Mouse (Mus musculus) liver, embryonic 14.5 days (tissue): ENCODE results near the gene Gtsf2. TPM values are rescaled to one million over a fixed set of nuclear protein-coding genes. Genes with fewer than 3 reads are reported as not detected.
A peak's percentile ranks its signal among the peaks of the same experiment; 100 is the strongest.
"Not testable (repeated sequence)": the region's sequence is repeated elsewhere in the genome, so short reads cannot be mapped to it uniquely, and the experiment has no call there.

Source experiments
- ATAC-seq: fragments of 200-750 bp; cut with Nextera tagmentation; 2 replicates; pipeline ENCODE4 v1.8.0; 2017; ENCODE audit warnings: moderate number of reproducible peaks, mild to moderate bottlenecking, moderate library complexity; ENCODE audit not compliant: insufficient read depth
- DNase-seq, 3 experiments: peaks; one replicate each; pipeline ENCODE4 v3.0.0-alpha.2; 2012 to 2013; ENCODE audit warnings: low read depth in 3 of 3, low spot score in 3 of 3
- H3K27ac ChIP-seq: fragments of 300-500 bp; sonication (generic); 2 replicates; pipeline ENCODE4 v1.5.1; 2014; ENCODE audit warnings: moderate library complexity, mild to moderate bottlenecking, control low read depth, inconsistent platforms
- H3K27me3 ChIP-seq: fragments of 300-500 bp; sonication (generic); 2 replicates; pipeline ENCODE4 v1.6.1; 2014; ENCODE audit warnings: mild to moderate bottlenecking, low read length, moderate library complexity; ENCODE audit not compliant: control insufficient read depth, insufficient read depth
- H3K36me3 ChIP-seq: fragments of 300-500 bp; sonication (generic); replicated peaks from 2 replicates; pipeline ENCODE4 v1.6.1; 2014; ENCODE audit warnings: low read depth; ENCODE audit not compliant: control insufficient read depth, insufficient read depth
- H3K4me1 ChIP-seq, 2 experiments: fragments of 200-500 bp in 1 of 2; fragments of 300-500 bp in 1 of 2; sonication (generic) in 1 of 2; replicated peaks; 2 replicates each; pipeline ENCODE4 v1.6.1; 2012 to 2014; ENCODE audit warnings: antibody characterized with exemption in 1 of 2, inconsistent platforms in 1 of 2, low read length in 1 of 2; ENCODE audit not compliant: control insufficient read depth in 2 of 2, insufficient read depth in 2 of 2
- H3K4me2 ChIP-seq: fragments of 300-500 bp; sonication (generic); 2 replicates; pipeline ENCODE4 v1.6.1; 2014; ENCODE audit warnings: low read depth, mild to moderate bottlenecking, control low read depth, moderate library complexity
- H3K4me3 ChIP-seq, 2 experiments: fragments of 200-500 bp in 1 of 2; fragments of 300-500 bp in 1 of 2; sonication (generic) in 1 of 2; 2 replicates each; pipeline ENCODE4 v1.5.1; 2012 to 2014; ENCODE audit warnings: low read depth in 2 of 2, low read length in 2 of 2, mild to moderate bottlenecking in 2 of 2, control low read depth in 1 of 2, inconsistent platforms in 1 of 2, moderate library complexity in 1 of 2; ENCODE audit not compliant: insufficient read depth in 1 of 2
- H3K9ac ChIP-seq: fragments of 300-500 bp; sonication (generic); replicated peaks from 2 replicates; pipeline ENCODE4 v1.6.1; 2014; ENCODE audit warnings: mild to moderate bottlenecking, control low read depth, moderate library complexity
- H3K9me3 ChIP-seq: fragments of 300-500 bp; sonication (generic); 2 replicates; pipeline ENCODE4 v1.6.1; 2016; ENCODE audit warnings: low read length, mixed read lengths; ENCODE audit not compliant: control insufficient read depth
- CTCF ChIP-seq: IDR thresholded peaks from 2 replicates; pipeline ENCODE4 v1.5.1; 2016; ENCODE audit warnings: antibody characterized with exemption, low read depth, control low read depth
- EP300 ChIP-seq: IDR thresholded peaks from 2 replicates; pipeline ENCODE4 v1.6.1; 2016; ENCODE audit warnings: antibody characterized with exemption, low read depth
- WGBS: fragments of 180-500 bp; shearing (Covaris S2); extraction: QIAGEN DNeasy Blood & Tissue Kit; methylation state at CpG from one replicate; pipeline ENCODE4 v1.1.7; 2014; ENCODE audit not compliant: insufficient replicate concordance; 5-methylcytosine and 5-hydroxymethylcytosine counted together
- polyA plus RNA-seq, 2 experiments: library from polyadenylated mRNA; depleted of rRNA in 1 of 2; stranded (reverse) in 1 of 2; unstranded in 1 of 2; fragments of >200 nt; fragmentation: Nextera tagmentation in 1 of 2; extraction: Ambion mirVana in 1 of 2; gene quantifications; 2 replicates each; pipeline versions ENCODE4 v1.2.1 to v1.2.3; 2012 to 2014

Gtsf2 gene
- polyA plus RNA-seq, 2 experiments: not detected

DNA sequence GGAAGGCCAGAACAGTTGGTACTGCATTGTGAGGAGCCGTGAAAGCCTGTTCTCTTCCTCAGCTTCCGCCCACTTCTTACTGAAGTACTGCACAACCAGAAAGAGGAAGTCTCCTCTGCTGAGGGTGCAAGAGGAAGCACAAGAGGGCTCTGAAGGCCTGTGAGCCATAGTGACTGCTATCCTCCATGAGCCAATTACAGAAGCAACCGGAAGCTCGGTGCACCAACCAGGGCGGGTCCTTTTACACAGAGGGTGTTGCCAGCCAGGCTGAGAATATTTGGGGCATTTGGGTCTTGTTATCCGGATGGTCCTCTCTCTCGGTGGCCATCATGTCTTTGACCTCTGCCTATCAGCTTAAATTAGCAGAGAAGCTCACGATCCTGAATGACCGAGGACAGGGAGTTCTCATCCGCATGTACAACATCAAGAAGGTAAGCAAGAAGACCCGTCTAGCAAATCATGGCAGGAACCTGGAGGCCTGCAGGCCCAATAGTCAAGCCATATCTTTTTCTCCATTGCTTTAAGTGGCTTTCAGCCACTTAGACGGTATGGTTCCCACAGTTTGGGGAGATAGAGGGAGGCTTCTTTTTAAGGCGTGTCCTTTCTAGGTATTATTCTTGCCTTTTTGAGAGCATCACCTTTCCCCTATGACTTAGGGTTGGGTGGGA is 5.4 kb upstream of the Gtsf2 start, which contains the start of gene Nckap1l:
Nckap1l (plus strand) TSS at position 244 of the 668 bp plus-strand sequence.
- Histone ChIP-seq H3K4me3 (peak within 1 kb of the TSS; percentile 39 to 62), H3K9ac (no peak within 1 kb of the TSS), H3K27me3 (no peaks in the 10 kb centered on the region), H3K9me3 (no peaks in the 10 kb centered on the region), H3K4me1 (0 out of 4 replicates have a peak, but pooled peaks cover 0 to 2% of the 10 kb centered on the region in 2 experiments), H3K36me3 (no peaks in the 10 kb centered on the region), H3K4me2 (peak within 1 kb of the TSS; percentile 33), H3K27ac (no peak within 1 kb of the TSS)
- ATAC-seq: peak; percentile 68
- peak; percentile 34 to 48 (median 40) for DNase-seq
- TF ChIP-seq CTCF: no peak
- no peak for TF ChIP-seq EP300
- 23% methylated on average over 13 of the region's 13 CpGs for WGBS

DNA sequence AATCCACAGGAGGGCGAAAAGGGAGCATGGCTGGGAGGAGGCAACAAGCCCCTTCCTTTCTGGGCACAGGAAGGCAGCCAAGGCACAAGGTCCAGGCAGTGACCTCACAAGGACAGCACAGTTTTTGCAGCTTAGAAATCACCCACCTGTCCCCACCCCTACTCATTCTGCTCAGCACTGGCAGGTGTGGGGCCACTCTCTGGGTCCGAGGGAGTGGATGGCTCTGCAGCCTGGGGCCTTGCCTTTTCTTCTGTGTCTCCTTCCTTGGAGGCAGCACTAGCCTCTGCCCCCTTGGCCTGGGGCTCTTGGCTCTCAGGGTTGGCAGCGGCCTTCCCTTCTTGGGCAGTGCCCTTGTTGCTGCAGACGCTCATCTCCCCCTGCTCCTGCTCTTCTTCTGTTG is 2.3 kb downstream of the Gtsf2 start:
- H3K9me3 ChIP-seq, H3K4me3 ChIP-seq, H3K4me2 ChIP-seq, H3K27me3 ChIP-seq, H3K27ac ChIP-seq, ATAC-seq, H3K9ac ChIP-seq, H3K36me3 ChIP-seq, H3K4me1 ChIP-seq, DNase-seq: not testable (repeated sequence)
- WGBS: 72% methylated on average over 4 of the region's 4 CpGs

DNA sequence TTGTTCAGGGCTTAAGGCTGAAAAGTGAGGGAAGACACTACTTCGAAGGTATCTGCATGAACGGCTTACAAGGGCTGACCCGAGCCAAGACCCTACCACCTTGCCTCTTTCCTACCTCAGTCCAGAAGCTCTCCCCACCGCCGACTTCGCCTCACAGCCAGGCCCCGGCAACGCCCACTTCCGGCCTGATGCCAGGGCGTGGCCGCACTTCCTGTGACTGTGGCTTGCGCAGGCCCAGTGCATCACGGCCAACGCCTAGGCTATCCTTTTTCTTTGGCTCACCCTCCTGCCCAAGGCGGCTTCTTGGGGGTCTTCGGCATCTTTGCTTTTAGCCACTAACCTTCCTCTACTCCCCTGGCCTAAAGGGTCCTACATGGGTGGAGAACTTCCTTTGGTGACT is 18.0 kb downstream of the Gtsf2 start, which contains the start of gene Gtsf1:
Gtsf1 (minus strand) TSS at position 230 of the 400 bp plus-strand sequence.
- Histone ChIP-seq H3K4me1 (no peaks in the 10 kb centered on the region), H3K27me3 (no peaks in the 10 kb centered on the region)
- no peak for DNase-seq

DNA sequence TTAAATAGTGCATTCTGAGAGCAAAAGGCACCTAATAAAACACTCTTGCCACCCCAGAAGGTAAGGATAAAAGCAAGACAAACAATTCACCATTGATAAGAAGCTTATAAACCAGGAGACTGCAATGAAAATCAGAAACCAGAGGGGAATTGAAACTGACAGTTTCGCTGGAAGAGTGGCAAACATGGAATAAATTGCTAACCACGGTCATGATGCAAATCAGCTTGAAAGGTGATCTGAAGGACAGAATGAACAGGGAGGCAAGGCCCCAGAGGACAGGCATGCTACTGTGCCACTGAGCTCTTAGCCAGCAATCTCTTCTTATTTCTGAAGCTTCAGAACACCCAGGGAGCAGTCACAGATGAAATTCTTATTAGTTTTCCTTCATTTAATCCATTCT is 21.3 kb downstream of the Gtsf2 start:
- WGBS: 38% methylated on average over 2 of the region's 2 CpGs
- H3K27me3 ChIP-seq: no peaks in the 10 kb centered on the region
- no peaks in the 10 kb centered on the region for H3K4me1 ChIP-seq
- TF ChIP-seq CTCF: no peak
- TF ChIP-seq EP300: no peak
- no peaks in the 10 kb centered on the region for H3K9me3 ChIP-seq
- H3K4me3 ChIP-seq: no peak overlapping the region
- H3K4me2 ChIP-seq: no peak overlapping the region
- H3K9ac ChIP-seq: no peak overlapping the region
- DNase-seq: no peak
- ATAC-seq: no peak
- H3K36me3 ChIP-seq: no peaks in the 10 kb centered on the region
- H3K27ac ChIP-seq: no peak overlapping the region

More for the DNA sequence above, 18.0 kb downstream of the Gtsf2 start, which contains the start of gene Gtsf1:
- no peak within 1 kb of the TSS for H3K4me2 ChIP-seq
- WGBS: 54% methylated on average over 16 of the region's 16 CpGs
- no peak within 1 kb of the TSS for H3K9ac ChIP-seq
- H3K4me3 ChIP-seq: no peak within 1 kb of the TSS
- H3K36me3 ChIP-seq: no peaks in the 10 kb centered on the region
- no peak for TF ChIP-seq EP300
- no peak for TF ChIP-seq CTCF
- H3K9me3 ChIP-seq: no peaks in the 10 kb centered on the region
- no peak within 1 kb of the TSS for H3K27ac ChIP-seq
- ATAC-seq: no peak

DNA sequence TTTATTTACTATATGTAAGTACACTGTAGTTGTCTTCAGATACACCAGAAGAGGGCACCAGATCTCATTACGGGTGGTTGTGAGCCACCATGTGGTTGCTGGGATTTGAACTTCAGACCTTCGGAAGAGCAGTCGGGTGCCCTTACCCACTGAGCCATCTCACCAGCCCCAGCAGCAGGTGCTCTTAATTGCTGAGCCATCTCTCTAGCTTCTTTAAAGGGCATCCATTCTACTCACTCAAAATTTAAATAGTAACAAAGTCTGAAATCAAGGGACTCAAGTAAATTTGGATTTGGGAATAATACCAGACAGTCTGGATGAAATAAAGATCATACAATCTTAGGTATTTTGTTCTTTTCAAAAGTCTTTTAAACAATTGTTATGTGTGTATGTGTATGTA is 42.7 kb downstream of the Gtsf2 start:
- not testable (repeated sequence) for H3K9me3 ChIP-seq, H3K27me3 ChIP-seq, H3K4me2 ChIP-seq, H3K4me1 ChIP-seq, DNase-seq, H3K9ac ChIP-seq, H3K36me3 ChIP-seq, ATAC-seq, H3K4me3 ChIP-seq, H3K27ac ChIP-seq
- WGBS: 70% methylated on average over 2 of the region's 3 CpGs
